Mouse (Mus musculus): ENCODE data around the gene Noxred1. TPM values are rescaled to one million over a fixed set of nuclear protein-coding genes. Genes with fewer than 3 reads are reported as not detected.

Gene Noxred1
- total RNA-seq, 2 experiments from 2014 or later: 1.7 to 2.0 TPM

DNA sequence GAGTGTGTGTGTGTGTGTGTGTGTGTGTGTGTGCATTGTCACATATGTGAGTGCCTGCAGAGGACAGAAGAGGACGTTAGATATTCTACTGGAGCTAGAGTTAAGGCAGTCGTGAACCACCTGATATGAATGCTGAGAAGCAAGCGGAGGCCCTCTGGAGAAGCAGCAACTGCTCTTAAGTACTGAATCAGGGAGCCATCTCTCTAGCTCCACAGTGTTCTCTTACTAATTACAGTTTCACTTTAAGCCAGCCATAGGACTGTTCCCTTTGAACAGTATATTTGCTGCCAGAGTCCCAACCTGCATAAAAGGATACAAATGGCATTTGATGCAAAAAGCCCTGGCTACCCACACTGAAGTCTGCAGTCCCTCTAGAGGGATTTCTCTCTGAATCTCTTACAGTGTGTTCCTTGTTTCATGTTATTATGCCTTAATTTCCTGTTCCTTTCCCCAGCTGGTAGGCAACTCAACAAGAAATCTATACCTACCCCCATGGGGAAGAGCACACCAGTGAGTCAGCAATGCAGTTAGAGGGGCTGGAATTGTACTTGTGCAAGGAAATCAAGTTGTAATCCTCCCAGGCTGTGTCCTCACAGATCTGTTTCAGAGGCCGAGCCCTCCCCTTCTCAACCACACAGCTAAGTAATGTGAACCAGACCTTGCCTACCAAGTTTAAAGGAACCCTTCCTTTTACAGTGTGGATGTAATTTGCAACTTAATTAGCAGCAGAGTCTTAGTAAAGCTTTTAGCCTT lies 63.2 kb downstream of the Noxred1 start:
- intact Hi-C loops (cut with DNase I): no loop called here
- peak in 1 of 2 experiments; percentile 11 for DNase-seq (ENCODE audit: low spot score in 2 of 2)

Small RNA genes lying within 50 kb of the gene (microRNA-seq; reads per million reads assigned to microRNA genes)
- gene Gm47293: 0 reads per million in 2 experiments

Other genes starting within 250 kb of the Noxred1 start
- gene Zdhhc22, start 248.3 kb downstream of the Noxred1 start, total RNA-seq (2021): 10 to 100 TPM; 51.9 to 54.0 TPM
- gene Tmem63c, start 217.4 kb downstream of the Noxred1 start, total RNA-seq (2021): 10 to 100 TPM; 42.0 to 45.8 TPM
- 1 to 10 TPM; 8.0 to 9.8 TPM for gene Ngb, start 136.2 kb downstream of the Noxred1 start, total RNA-seq (2021)
- gene Gstz1, start 91.6 kb downstream of the Noxred1 start, total RNA-seq (2021): 10 to 100 TPM; 45.5 to 48.5 TPM
- gene Pomt2, start 90.8 kb downstream of the Noxred1 start, total RNA-seq (2021): 10 to 100 TPM; 18.2 to 20.8 TPM
- 1 to 10 TPM; 4.5 to 4.7 TPM for gene Samd15, start 39.0 kb downstream of the Noxred1 start, total RNA-seq (2021)
- gene Tmed8, start 38.3 kb downstream of the Noxred1 start, total RNA-seq (2021): 10 to 100 TPM; 30.7 to 32.4 TPM
- 10 to 100 TPM; 52.7 to 54.4 TPM for gene Vipas39, start 27.5 kb upstream of the Noxred1 start, total RNA-seq (2021)
- gene Ahsa1, start 27.7 kb upstream of the Noxred1 start, total RNA-seq (2021): 100 to 1,000 TPM; 173 to 176 TPM
- gene Ism2, start 61.0 kb upstream of the Noxred1 start, total RNA-seq (2021): under 1 TPM; 0.18 to 0.43 TPM
- gene Sptlc2, start 149.6 kb upstream of the Noxred1 start, total RNA-seq (2021): 10 to 100 TPM; 35.3 to 37.9 TPM
- gene Slirp, start 205.2 kb upstream of the Noxred1 start, total RNA-seq (2021): 10 to 100 TPM; 89.2 to 93.5 TPM
- 10 to 100 TPM; 16.5 to 16.8 TPM for gene Alkbh1, start 205.3 kb upstream of the Noxred1 start, total RNA-seq (2021)
- 10 to 100 TPM; 63.7 to 73.1 TPM for gene Snw1, start 233.5 kb upstream of the Noxred1 start, total RNA-seq (2021)

Data from left cerebral cortex, postnatal 25 days (tissue).